Mouse (Mus musculus) intestine, embryonic 14.5 days (tissue): ENCODE measurements at regions not wholly inside any gene's neighbourhood (a gene's known extent, or its start where the extent isn't known, plus 50 kb on each side); places are given as distances from the start of the nearest gene placed in this dataset.

ENCODE experiments used
- ATAC-seq: fragments of 200-750 bp; cut with Nextera tagmentation; replicated peaks from 2 replicates; pipeline ENCODE4 v1.8.0; 2017; ENCODE audit warnings: low read depth, moderate number of reproducible peaks, moderate TSS enrichment, moderate library complexity; ENCODE audit not compliant: low FRiP score, low TSS enrichment
- DNase-seq: peaks from one replicate; pipeline ENCODE4 v3.0.0-alpha.2; 2018; ENCODE audit warnings: low spot score
- H3K27ac ChIP-seq: fragments of 300-500 bp; sonication (generic); 2 replicates; pipeline ENCODE4 v1.5.1; 2014; ENCODE audit warnings: low read depth, mild to moderate bottlenecking, control low read depth
- H3K27me3 ChIP-seq: fragments of 300-500 bp; sonication (generic); replicated peaks from 2 replicates; pipeline ENCODE4 v1.6.1; 2014; ENCODE audit warnings: low read length, control low read depth; ENCODE audit not compliant: control insufficient read depth, insufficient read depth
- H3K36me3 ChIP-seq: fragments of 300-500 bp; sonication (generic); 2 replicates; pipeline ENCODE4 v1.6.1; 2014; ENCODE audit warnings: low read length, control low read depth; ENCODE audit not compliant: control insufficient read depth, insufficient read depth
- H3K4me1 ChIP-seq: fragments of 300-500 bp; sonication (generic); replicated peaks from 2 replicates; pipeline ENCODE4 v1.6.1; 2014; ENCODE audit warnings: low read length, control low read depth, mixed read lengths; ENCODE audit not compliant: control insufficient read depth, insufficient read depth
- H3K4me2 ChIP-seq: fragments of 300-500 bp; sonication (generic); 2 replicates; pipeline ENCODE4 v1.6.1; 2014; ENCODE audit warnings: low read length
- H3K4me3 ChIP-seq: fragments of 300-500 bp; sonication (generic); 2 replicates; pipeline ENCODE4 v1.5.1; 2014; ENCODE audit warnings: low read depth, low read length, control low read depth, mixed read lengths
- H3K9ac ChIP-seq: fragments of 300-500 bp; sonication (generic); 2 replicates; pipeline ENCODE4 v1.6.1; 2014; ENCODE audit warnings: mild to moderate bottlenecking, low read length
- H3K9me3 ChIP-seq: fragments of 300-500 bp; sonication (generic); 2 replicates; pipeline ENCODE4 v1.6.1; 2016; ENCODE audit warnings: low read length, control low read depth; ENCODE audit not compliant: control insufficient read depth
- WGBS: fragments of 180-500 bp; shearing (Covaris S2); extraction: QIAGEN DNeasy Blood & Tissue Kit; methylation state at CpG from one replicate; pipeline ENCODE4 v1.1.7; 2014; 5-methylcytosine and 5-hydroxymethylcytosine counted together

- no peak overlapping the region for H3K27ac ChIP-seq
- H3K36me3 ChIP-seq: no peaks in the 10 kb centered on the region
- no peaks in the 10 kb centered on the region for H3K4me1 ChIP-seq
- no peak overlapping the region for H3K4me3 ChIP-seq
- no peaks in the 10 kb centered on the region for H3K27me3 ChIP-seq
- H3K9me3 ChIP-seq: no peaks in the 10 kb centered on the region
- ATAC-seq (no peak), DNase-seq (no peak)
- no peak overlapping the region for H3K9ac ChIP-seq
- WGBS: 43% methylated on average over 14 of the region's 14 CpGs
- H3K4me2 ChIP-seq: no peak overlapping the region
These were observed 50.6 kb upstream of the Foxn2 start for GRCm38 (mm10) chr17:88389668-88390461.
